Mouse (Mus musculus): ENCODE results near the gene Slc27a5. TPM values are rescaled to one million over a fixed set of nuclear protein-coding genes. Genes with fewer than 3 reads are reported as not detected.
A peak's percentile ranks its signal among the peaks of the same experiment; 100 is the strongest.

Slc27a5 gene
- polyA plus RNA-seq, 3 experiments from 2014 or later = 0.41 to 1.2 (median 0.64) TPM

GRCm38 (mm10) chr7:12980291-12980690 lies 17.7 kb downstream of the Slc27a5 start:
- ATAC-seq = no peak

GRCm38 (mm10) chr7:12979776-12980175 lies 18.2 kb downstream of the Slc27a5 start:
- ATAC-seq = no peak

GRCm38 (mm10) chr7:12978931-12979722 lies 18.9 kb downstream of the Slc27a5 start:
- no peak for ATAC-seq

- ATAC-seq = peak; percentile 92
These were observed 20.2 kb downstream of the Slc27a5 start, which contains the start of gene Zfp446 for GRCm38 (mm10) chr7:12977682-12978389. Gene Zfp446, plus strand, starts transcription at chr7:12977848.

GRCm38 (mm10) chr7:12970906-12971305 lies 27.1 kb downstream of the Slc27a5 start:
- ATAC-seq = no peak

GRCm38 (mm10) chr7:12966104-12966845 lies 31.7 kb downstream of the Slc27a5 start:
- peak; percentile 27 for ATAC-seq

GRCm38 (mm10) chr7:12965678-12966091 lies 32.3 kb downstream of the Slc27a5 start, which contains the start of gene Zfp324:
Gene Zfp324, plus strand, starts transcription at chr7:12965838.
- ATAC-seq = peak; percentile 83

GRCm38 (mm10) chr7:12961511-12962141 lies 36.4 kb downstream of the Slc27a5 start:
- peak; percentile 74 for ATAC-seq

- no peak for ATAC-seq
These were observed 38.3 kb downstream of the Slc27a5 start for GRCm38 (mm10) chr7:12959718-12960117.

GRCm38 (mm10) chr7:12958948-12959347 lies 39.0 kb downstream of the Slc27a5 start:
- ATAC-seq = no peak

GRCm38 (mm10) chr7:12957511-12957910 lies 40.5 kb downstream of the Slc27a5 start:
- ATAC-seq = no peak

- no peak for ATAC-seq
These were observed 43.1 kb downstream of the Slc27a5 start for GRCm38 (mm10) chr7:12954896-12955295.

- ATAC-seq = peak; percentile 23
These were observed 48.1 kb downstream of the Slc27a5 start for GRCm38 (mm10) chr7:12949872-12950229.

- ATAC-seq = peak; percentile 98
These were observed 48.7 kb downstream of the Slc27a5 start for GRCm38 (mm10) chr7:12949032-12949871.

- ATAC-seq = peak; percentile 72
These were observed 54.5 kb downstream of the Slc27a5 start for GRCm38 (mm10) chr7:12943488-12943887.

GRCm38 (mm10) chr7:12940599-12940998 lies 57.4 kb downstream of the Slc27a5 start:
- ATAC-seq = no peak

Other genes with a start within 250 kb of the Slc27a5 start
- 1 to 10 TPM in 2 of 3 experiments, under 1 TPM in 1; 0.63 to 1.3 (median 1.1) TPM for gene Zscan18, start 194.6 kb downstream of the Slc27a5 start, polyA plus RNA-seq (2017; shearing (Covaris generic))
- gene Zfp329, start 179.3 kb downstream of the Slc27a5 start, polyA plus RNA-seq (2017; shearing (Covaris generic)) = 10 to 100 TPM; 13.5 to 25.4 (median 19.3) TPM
- gene Zfp110, start 163.4 kb downstream of the Slc27a5 start, polyA plus RNA-seq (2017; shearing (Covaris generic)) = 10 to 100 TPM; 62.9 to 99.3 (median 85.2) TPM
- gene Zfp128, start 117.0 kb downstream of the Slc27a5 start, polyA plus RNA-seq (2017; shearing (Covaris generic)) = 1 to 10 TPM; 1.1 to 1.6 (median 1.6) TPM
- gene Zscan22, start 100.4 kb downstream of the Slc27a5 start, polyA plus RNA-seq (2017; shearing (Covaris generic)) = 10 to 100 TPM; 10.5 to 11.0 (median 10.6) TPM
- gene Rps5, start 75.9 kb downstream of the Slc27a5 start, polyA plus RNA-seq (2017; shearing (Covaris generic)) = 1,000 to 10,000 TPM; 1,828 to 3,143 (median 2,832) TPM
- gene Rnf225, start 70.8 kb downstream of the Slc27a5 start, polyA plus RNA-seq (2017; shearing (Covaris generic)) = under 1 TPM in 2 of 3 experiments, not detected in 1; 0.11 to 0.28 TPM
- 1 to 10 TPM; 1.8 to 3.6 (median 2.6) TPM for gene Zfp324, start 32.4 kb downstream of the Slc27a5 start, polyA plus RNA-seq (2017; shearing (Covaris generic))
- gene Zfp446, start 20.3 kb downstream of the Slc27a5 start, polyA plus RNA-seq (2017; shearing (Covaris generic)) = 1 to 10 TPM; 2.7 to 5.9 (median 4.1) TPM
- 10 to 100 TPM; 42.1 to 76.8 (median 57.0) TPM for gene Trim28, start 922 bp upstream of the Slc27a5 start, polyA plus RNA-seq (2017; shearing (Covaris generic))
- gene Zbtb45, start 11.8 kb upstream of the Slc27a5 start, polyA plus RNA-seq (2017; shearing (Covaris generic)) = 1 to 10 TPM; 5.4 to 8.0 (median 6.5) TPM
- 100 to 1,000 TPM; 296 to 343 (median 309) TPM for gene Chmp2a, start 36.6 kb upstream of the Slc27a5 start, polyA plus RNA-seq (2017; shearing (Covaris generic))
- 10 to 100 TPM; 14.9 to 21.8 (median 16.4) TPM for gene Ube2m, start 40.1 kb upstream of the Slc27a5 start, polyA plus RNA-seq (2017; shearing (Covaris generic))
- under 1 TPM; 0.18 to 0.35 (median 0.20) TPM for gene Mzf1, start 56.6 kb upstream of the Slc27a5 start, polyA plus RNA-seq (2017; shearing (Covaris generic))
- not detected for gene Vmn1r85, start 97.0 kb upstream of the Slc27a5 start, polyA plus RNA-seq (2017; shearing (Covaris generic))
- gene Vmn1r86, start 121.7 kb upstream of the Slc27a5 start, polyA plus RNA-seq (2017; shearing (Covaris generic)) = under 1 TPM in 1 of 3 experiments, not detected in 2; 0.05 TPM
- under 1 TPM in 1 of 3 experiments, not detected in 2; 0.15 TPM for gene Vmn1r87, start 142.0 kb upstream of the Slc27a5 start, polyA plus RNA-seq (2017; shearing (Covaris generic))
- under 1 TPM; 0.04 to 0.07 (median 0.05) TPM for gene Vmn1r88, start 161.4 kb upstream of the Slc27a5 start, polyA plus RNA-seq (2017; shearing (Covaris generic))
- not detected for gene Vmn1r89, start 214.8 kb upstream of the Slc27a5 start, polyA plus RNA-seq (2017; shearing (Covaris generic))